In genomic region chr2:26661768-26662508, GRCm38 (mm10) we compare ENCODE assay signal across 9 mouse cellular contexts. TPM values are rescaled to one million over a fixed set of nuclear protein-coding genes. Genes with fewer than 3 reads are reported as not detected.
A peak's percentile ranks its signal among the peaks of the same experiment; 100 is the strongest.
DNase-seq lines count a peak whose midpoint lies in the region; ATAC-seq and TF ChIP-seq lines count a peak whose summit lies in the region.
"Had no signal": no experiment of that assay in that cellular context is flagged by ENCODE, and none has a peak within 500 bp of the region (broad histone marks: within the 10 kb centered on the region; RNA-seq: fewer than 3 reads in every experiment).

No protein-coding gene starts in this region.

- peaks cover 0 to 6% of the 10 kb centered on the region in 2 experiments; a peak in 2 of 4 replicates for H3K4me1 ChIP-seq in heart, embryonic 14.5 days (ENCODE audit: control insufficient read depth in 2 of 2, insufficient read depth in 2 of 2, low read length in 2 of 2)
- H3K4me1 ChIP-seq in embryonic facial prominence, embryonic 11.5 days (ENCODE audit: control insufficient read depth, insufficient read depth, low read length), result no peaks in the 10 kb centered on the region; the same call in 1 of the 2 replicates
- no peaks in the 10 kb centered on the region for H3K4me1 ChIP-seq in intestine, embryonic 14.5 days (replicated peaks; ENCODE audit: control insufficient read depth, insufficient read depth, low read length)
- no peaks in the 10 kb centered on the region for H3K4me1 ChIP-seq in midbrain, postnatal 0 days (ENCODE audit: insufficient read depth, low read length)

- H3K27me3 ChIP-seq in heart, embryonic 14.5 days (ENCODE audit: control insufficient read depth, insufficient read depth, low read length), result no peaks in the 10 kb centered on the region
- H3K27me3 ChIP-seq in embryonic facial prominence, embryonic 11.5 days (ENCODE audit: control insufficient read depth, insufficient read depth, low read length), result no peaks in the 10 kb centered on the region
- H3K27me3 ChIP-seq in intestine, embryonic 14.5 days (replicated peaks; ENCODE audit: control insufficient read depth, insufficient read depth, low read length), result no peaks in the 10 kb centered on the region
- H3K27me3 ChIP-seq in midbrain, postnatal 0 days (ENCODE audit: insufficient read depth, low read length), result no peaks in the 10 kb centered on the region

- H3K4me3 ChIP-seq in heart, embryonic 14.5 days (ENCODE audit: control insufficient read depth in 1 of 2, insufficient read depth in 1 of 2, low read depth in 1 of 2, low read length in 2 of 2), result peak overlapping the region in 1 of 2 experiments; percentile 34; a peak in 2 of 4 replicates
- H3K4me3 ChIP-seq in embryonic facial prominence, embryonic 11.5 days (ENCODE audit: low read depth, low read length), result 0 out of 2 replicates have a peak overlapping the region, but pooled peaks have one; percentile 14
- peak overlapping the region; percentile 24; the same call in 1 of the 2 replicates for H3K4me3 ChIP-seq in intestine, embryonic 14.5 days (ENCODE audit: low read depth, low read length)
- H3K4me3 ChIP-seq in midbrain, postnatal 0 days (ENCODE audit: low read depth, low read length), result peak overlapping the region; percentile 38

- no peak overlapping the region for H3K27ac ChIP-seq in heart, embryonic 14.5 days (replicated peaks in 1 of 2; ENCODE audit: control insufficient read depth in 1 of 2, insufficient read depth in 1 of 2, low read depth in 2 of 2, low read length in 2 of 2)
- H3K27ac ChIP-seq in embryonic facial prominence, embryonic 11.5 days (replicated peaks; ENCODE audit: low read depth, low read length), result no peak overlapping the region
- no peak overlapping the region for H3K27ac ChIP-seq in intestine, embryonic 14.5 days (ENCODE audit: low read depth)
- no peak overlapping the region for H3K27ac ChIP-seq in midbrain, postnatal 0 days (ENCODE audit: low read depth, low read length)

- no peak for ATAC-seq in heart, embryonic 14.5 days (ENCODE audit: insufficient number of reproducible peaks, insufficient read depth, low FRiP score, low read depth)
- ATAC-seq in embryonic facial prominence, embryonic 11.5 days (replicated peaks; ENCODE audit: insufficient number of reproducible peaks, low FRiP score, low TSS enrichment, low read depth), result 0 out of 2 replicates have a peak, but pooled peaks have one; percentile 23
- no peak for ATAC-seq in intestine, embryonic 14.5 days (replicated peaks; ENCODE audit: low FRiP score, low TSS enrichment, low read depth)
- ATAC-seq in midbrain, postnatal 0 days (ENCODE audit: low FRiP score), result no peak

- 43% methylated on average over 29 of the region's 29 CpGs for WGBS in heart, embryonic 14.5 days
- 47% methylated on average over 29 of the region's 29 CpGs for WGBS in embryonic facial prominence, embryonic 11.5 days
- WGBS in intestine, embryonic 14.5 days, result 41% methylated on average over 29 of the region's 29 CpGs
- 43% methylated on average over 29 of the region's 29 CpGs for WGBS in midbrain, postnatal 0 days

- TF ChIP-seq CTCF in midbrain, postnatal 0 days (IDR thresholded peaks at IDR 0.05), result 0 out of 2 replicates have a peak, but pooled peaks have one; percentile 4

- peak overlapping the region; percentile 21; the same call in 1 of the 2 replicates for H3K9ac ChIP-seq in heart, embryonic 14.5 days (ENCODE audit: low read length)
- no peak overlapping the region; the same call in 1 of the 2 replicates for H3K9ac ChIP-seq in embryonic facial prominence, embryonic 11.5 days (replicated peaks; ENCODE audit: low read length)
- H3K9ac ChIP-seq in intestine, embryonic 14.5 days (ENCODE audit: low read length), result peak overlapping the region; percentile 25; the same call in 1 of the 2 replicates
- H3K9ac ChIP-seq in midbrain, postnatal 0 days (replicated peaks; ENCODE audit: low read length, poor library complexity, severe bottlenecking), result peak overlapping the region; percentile 73

- no peaks in the 10 kb centered on the region for H3K36me3 ChIP-seq in heart, embryonic 14.5 days (ENCODE audit: control insufficient read depth, insufficient read depth, low read length)
- H3K36me3 ChIP-seq in embryonic facial prominence, embryonic 11.5 days (replicated peaks; ENCODE audit: control insufficient read depth, insufficient read depth, low read depth, low read length), result no peaks in the 10 kb centered on the region
- H3K36me3 ChIP-seq in intestine, embryonic 14.5 days (ENCODE audit: control insufficient read depth, insufficient read depth, low read length), result no peaks in the 10 kb centered on the region
- H3K36me3 ChIP-seq in midbrain, postnatal 0 days (ENCODE audit: insufficient read depth, low read length), result no peaks in the 10 kb centered on the region

- no peaks in the 10 kb centered on the region for H3K9me3 ChIP-seq in heart, embryonic 14.5 days (ENCODE audit: control insufficient read depth, low read length)
- no peaks in the 10 kb centered on the region for H3K9me3 ChIP-seq in embryonic facial prominence, embryonic 11.5 days (replicated peaks; ENCODE audit: control insufficient read depth, low read length)
- H3K9me3 ChIP-seq in intestine, embryonic 14.5 days (ENCODE audit: control insufficient read depth, low read length), result no peaks in the 10 kb centered on the region
- H3K9me3 ChIP-seq in midbrain, postnatal 0 days (ENCODE audit: low read length), result no peaks in the 10 kb centered on the region

- DNase-seq in heart, adult 9 months (ENCODE audit: low spot score in 2 of 2), result no peak
- DNase-seq in embryonic facial prominence, embryonic 11.5 days (ENCODE audit: low spot score), result no peak
- DNase-seq in intestine, embryonic 14.5 days (ENCODE audit: low spot score), result no peak
- DNase-seq in midbrain, postnatal 0 days (ENCODE audit: low spot score), result no peak
- no peak for DNase-seq in ovary, postnatal 36 days (ENCODE audit: low spot score)
- no peak for DNase-seq in frontal cortex, postnatal 10 days (ENCODE audit: low spot score in 2 of 2)
- no peak for DNase-seq in adrenal gland, adult 2 months
- DNase-seq: gastrocnemius, postnatal 10 days had no signal

- H3K4me2 ChIP-seq in heart, embryonic 14.5 days (ENCODE audit: low read length), result peak overlapping the region; percentile 73
- peak overlapping the region; percentile 55 for H3K4me2 ChIP-seq in embryonic facial prominence, embryonic 11.5 days (ENCODE audit: low read depth, low read length)
- H3K4me2 ChIP-seq in intestine, embryonic 14.5 days (ENCODE audit: low read length), result peak overlapping the region; percentile 60
- H3K4me2 ChIP-seq in midbrain, postnatal 0 days (ENCODE audit: low read depth, low read length, poor library complexity, severe bottlenecking), result peak overlapping the region; percentile 79

RNA-seq across cellular contexts. Expression of gene Lcn4, which starts 9.1 kb away (rescaled TPM):
- polyA plus RNA-seq in heart, embryonic 14.5 days (2014; fragmentation: Nextera tagmentation; extraction: Ambion mirVana), result not detected in 2 replicates
- polyA plus RNA-seq in embryonic facial prominence, embryonic 11.5 days (2014; fragmentation: Nextera tagmentation; extraction: Ambion mirVana), result not detected in 2 replicates
- polyA plus RNA-seq in intestine, embryonic 14.5 days (2014; fragmentation: Nextera tagmentation; extraction: Ambion mirVana), result not detected in 2 replicates
- total RNA-seq in midbrain, postnatal 0 days (2014; rRNA removed), result not detected in 2 replicates
- polyA plus RNA-seq in midbrain, postnatal 0 days (2015; fragmentation: Nextera tagmentation; extraction: Ambion mirVana), result not detected in 2 replicates
- not detected for total RNA-seq in adrenal gland, adult 2 months (2021)
- polyA plus RNA-seq in adrenal gland, adult 2 months (2012; rRNA removed), result not detected in 2 replicates
- total RNA-seq: gastrocnemius, postnatal 10 days had no signal

RNA-seq across cellular contexts. Expression of gene Fam69b, which starts 33.7 kb away (rescaled TPM):
- 13.3 and 15.2 TPM in 2 replicates for polyA plus RNA-seq in heart, embryonic 14.5 days (2014; fragmentation: Nextera tagmentation; extraction: Ambion mirVana)
- 40.4 and 44.4 TPM in 2 replicates for polyA plus RNA-seq in embryonic facial prominence, embryonic 11.5 days (2014; fragmentation: Nextera tagmentation; extraction: Ambion mirVana)
- 39.7 and 41.3 TPM in 2 replicates for polyA plus RNA-seq in intestine, embryonic 14.5 days (2014; fragmentation: Nextera tagmentation; extraction: Ambion mirVana)
- 237 and 261 TPM in 2 replicates for total RNA-seq in midbrain, postnatal 0 days (2014; rRNA removed)
- polyA plus RNA-seq in midbrain, postnatal 0 days (2015; fragmentation: Nextera tagmentation; extraction: Ambion mirVana), result 155 and 162 TPM in 2 replicates
- total RNA-seq in adrenal gland, adult 2 months (2021), result 10 to 100 TPM in 1 of 2 experiments, 1 to 10 TPM in 1; 6.9 to 15.7 TPM
- 21.8 and 33.4 TPM in 2 replicates for polyA plus RNA-seq in adrenal gland, adult 2 months (2012; rRNA removed)

RNA-seq across cellular contexts. Expression of gene Agpat2, which starts 57.7 kb away (rescaled TPM):
- 24.0 and 24.7 TPM in 2 replicates for polyA plus RNA-seq in heart, embryonic 14.5 days (2014; fragmentation: Nextera tagmentation; extraction: Ambion mirVana)
- polyA plus RNA-seq in embryonic facial prominence, embryonic 11.5 days (2014; fragmentation: Nextera tagmentation; extraction: Ambion mirVana), result 8.7 and 13.1 TPM in 2 replicates
- polyA plus RNA-seq in intestine, embryonic 14.5 days (2014; fragmentation: Nextera tagmentation; extraction: Ambion mirVana), result 47.5 and 53.8 TPM in 2 replicates
- 6.4 and 8.4 TPM in 2 replicates for total RNA-seq in midbrain, postnatal 0 days (2014; rRNA removed)
- polyA plus RNA-seq in midbrain, postnatal 0 days (2015; fragmentation: Nextera tagmentation; extraction: Ambion mirVana), result 5.0 and 6.3 TPM in 2 replicates
- total RNA-seq in adrenal gland, adult 2 months (2021), result 100 to 1,000 TPM; 469 to 591 TPM
- polyA plus RNA-seq in adrenal gland, adult 2 months (2012; rRNA removed), result 584 and 714 TPM in 2 replicates

Comparison
In these comparisons a context has a peak if more than half of its experiments do, and no peak if none do; other contexts are left out.
1. RNA of gene Agpat2, which starts 57.7 kb away (polyA plus RNA-seq): 584 to 714 TPM in adrenal gland, adult 2 months; 47.5 to 53.8 TPM in intestine, embryonic 14.5 days, 24.0 to 24.7 TPM in heart, embryonic 14.5 days, 8.7 to 13.1 TPM in embryonic facial prominence, embryonic 11.5 days and 5.0 to 6.3 TPM in midbrain, postnatal 0 days; every median in the first group is over 10 times any median in the second.
2. Peak in every context shown above with its lines, with median percentiles within 50 percentile points of each other: H3K4me2 ChIP-seq.